Mouse (Mus musculus): ENCODE data around the gene Pgbd1. TPM values are rescaled to one million over a fixed set of nuclear protein-coding genes. Genes with fewer than 3 reads are reported as not detected.

The Pgbd1 gene
- total RNA-seq, 2 experiments from 2014 or later = 0.48 to 0.54 TPM

DNA sequence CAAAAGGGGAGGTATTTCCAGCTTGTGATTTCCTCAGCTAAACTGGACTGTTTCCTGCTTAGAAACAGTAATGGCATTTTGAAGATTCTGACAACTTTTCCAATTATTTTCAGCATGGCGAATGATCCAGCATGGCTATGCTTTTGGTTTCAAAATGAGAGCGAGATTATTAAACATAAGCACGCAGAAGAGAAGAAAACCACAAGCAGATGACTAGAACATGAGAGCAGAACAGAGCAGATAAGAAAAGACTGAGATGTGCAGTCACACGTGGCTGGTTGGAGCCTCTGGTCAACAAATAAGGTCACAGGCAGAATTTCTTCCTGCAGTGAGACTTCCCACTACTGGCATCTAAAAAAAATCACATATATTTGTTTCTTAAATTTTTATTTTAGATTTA, 25.6 kb downstream of the Pgbd1 start:
- DNase-seq = no peak

DNA sequence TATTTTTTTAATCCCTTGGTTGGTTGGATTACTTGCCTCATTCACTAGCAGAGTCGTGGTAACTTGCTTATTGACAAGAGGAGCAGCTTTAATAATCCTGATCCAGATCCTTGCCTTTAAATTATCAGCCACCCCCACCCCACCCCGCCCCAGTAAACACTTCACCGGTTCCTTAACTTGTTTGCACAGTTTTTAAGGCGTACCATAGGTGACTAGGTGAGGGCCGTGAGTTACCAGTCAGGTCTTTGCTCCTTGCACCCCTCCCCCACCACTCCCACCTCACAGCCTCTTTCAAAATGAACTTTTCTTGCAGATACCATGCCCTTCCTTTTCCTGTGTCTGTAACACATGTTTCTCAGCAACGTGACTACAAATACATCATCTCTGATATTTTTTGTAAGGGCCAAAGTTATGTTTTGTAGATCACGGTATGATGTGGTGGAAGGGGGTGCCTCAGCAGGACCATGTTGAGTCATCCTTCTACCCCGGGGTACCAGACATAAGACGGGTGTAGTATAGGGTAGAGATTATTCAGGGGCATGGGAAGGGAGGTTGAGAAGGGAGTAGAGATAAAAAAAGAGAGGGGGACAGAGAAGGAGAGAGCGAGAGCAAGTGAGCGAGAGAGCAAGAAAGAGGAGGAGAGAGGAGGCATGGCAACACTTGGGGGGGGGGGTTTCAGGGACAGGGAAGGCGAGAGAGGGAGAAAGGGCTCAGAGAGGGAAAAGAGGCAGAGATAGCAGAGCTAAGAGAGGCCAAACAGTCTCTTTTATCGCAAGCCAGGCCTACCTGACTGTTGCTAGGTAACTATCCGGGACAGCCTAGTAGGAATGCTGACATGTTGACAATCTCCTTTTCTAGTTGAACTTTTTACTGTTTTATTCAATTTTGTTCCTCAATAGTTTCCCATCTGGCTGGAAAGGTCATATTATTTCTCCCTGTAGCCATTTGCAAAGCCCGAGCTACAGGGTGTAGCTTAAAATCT, 26.3 kb downstream of the Pgbd1 start:
- no peak for DNase-seq

DNA sequence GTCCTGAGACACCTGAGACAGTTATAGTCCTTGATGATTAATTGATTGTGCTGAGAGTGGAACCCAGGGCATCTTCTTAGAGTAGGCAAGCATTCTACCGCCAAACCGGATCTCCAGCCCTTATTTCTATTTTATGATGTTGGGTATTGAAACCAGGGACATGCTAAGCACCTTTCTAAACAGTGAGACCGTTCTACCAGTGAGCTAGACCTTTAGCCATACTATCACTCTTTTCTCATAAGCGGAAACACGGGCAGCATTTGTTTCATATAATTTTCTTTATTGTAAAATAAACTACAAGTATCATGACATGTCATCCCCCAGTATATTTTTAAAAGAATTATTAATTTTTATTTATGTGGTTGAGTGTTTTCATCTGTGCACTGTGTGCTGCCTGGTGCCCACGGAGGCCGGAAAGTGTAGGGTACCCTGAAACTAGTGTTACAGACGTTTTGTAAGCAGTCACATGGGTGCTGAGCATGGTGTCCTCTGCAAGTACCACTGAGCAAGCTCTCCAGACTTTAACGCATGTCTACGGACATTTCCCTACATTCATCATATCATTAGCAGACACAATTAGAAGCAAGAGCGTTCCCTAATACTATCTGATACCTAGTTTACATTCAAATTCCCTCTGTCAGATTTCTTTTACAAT, 31.9 kb downstream of the Pgbd1 start:
- DNase-seq = no peak

DNA sequence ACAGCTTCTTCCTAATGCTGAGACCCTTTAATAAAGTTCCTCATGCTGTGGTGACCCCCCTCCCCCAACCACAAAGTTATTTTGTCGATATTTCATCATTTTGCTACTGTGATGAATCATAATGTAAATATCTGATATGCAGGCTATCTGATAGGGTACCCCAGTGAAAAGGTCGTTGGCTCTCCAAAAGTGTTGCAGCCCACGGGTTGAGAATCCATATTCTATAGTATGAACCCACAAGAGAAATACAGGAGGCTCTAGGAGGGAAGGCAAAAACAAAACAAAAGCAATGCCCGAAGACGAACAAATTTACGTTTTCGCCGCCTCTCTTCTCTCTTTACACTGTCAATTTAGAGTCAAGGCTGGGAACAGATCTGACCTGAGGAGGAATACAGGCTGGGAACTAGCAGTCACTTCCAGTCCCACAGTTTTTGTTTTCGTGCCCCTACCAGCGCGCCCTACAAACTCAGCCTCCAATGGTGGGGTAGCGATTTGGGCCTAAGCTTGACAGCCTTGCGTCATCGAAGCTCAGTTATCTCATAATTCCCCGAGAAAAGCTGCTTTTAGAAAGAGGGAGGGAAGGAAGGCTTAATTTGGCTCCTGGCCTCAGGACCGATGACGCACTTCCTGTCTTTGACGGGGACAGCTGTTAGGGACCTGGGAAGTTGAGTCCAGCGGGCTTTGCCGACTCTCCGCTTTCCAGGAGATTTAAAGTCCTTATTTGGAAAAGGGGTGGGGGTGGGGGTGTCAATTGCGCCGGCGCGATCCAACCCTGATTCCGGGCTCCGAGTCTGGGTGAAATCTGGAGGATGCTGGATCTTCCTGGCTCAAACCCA, 32.7 kb downstream of the Pgbd1 start:
- peak; percentile 87 for DNase-seq

DNA sequence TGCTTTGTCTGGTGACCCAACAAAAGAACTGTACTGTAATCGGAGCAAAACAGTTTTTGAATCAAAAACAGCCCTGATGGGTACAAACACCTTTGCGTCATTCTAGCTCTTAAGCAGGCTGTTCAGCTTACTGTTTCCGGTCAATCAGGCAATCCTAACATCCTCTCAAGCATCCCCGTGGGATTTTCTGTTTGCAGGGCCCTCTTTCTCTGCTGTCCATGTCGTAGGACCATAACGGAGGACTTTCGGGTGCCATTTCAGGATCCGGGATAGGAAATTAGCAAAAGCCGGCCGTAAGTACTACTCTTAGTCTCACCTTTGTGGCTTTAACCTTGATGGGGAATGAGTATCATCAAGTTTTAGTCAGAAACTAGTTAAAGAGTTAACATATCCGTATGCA, 33.5 kb downstream of the Pgbd1 start:
- DNase-seq = no peak

DNA sequence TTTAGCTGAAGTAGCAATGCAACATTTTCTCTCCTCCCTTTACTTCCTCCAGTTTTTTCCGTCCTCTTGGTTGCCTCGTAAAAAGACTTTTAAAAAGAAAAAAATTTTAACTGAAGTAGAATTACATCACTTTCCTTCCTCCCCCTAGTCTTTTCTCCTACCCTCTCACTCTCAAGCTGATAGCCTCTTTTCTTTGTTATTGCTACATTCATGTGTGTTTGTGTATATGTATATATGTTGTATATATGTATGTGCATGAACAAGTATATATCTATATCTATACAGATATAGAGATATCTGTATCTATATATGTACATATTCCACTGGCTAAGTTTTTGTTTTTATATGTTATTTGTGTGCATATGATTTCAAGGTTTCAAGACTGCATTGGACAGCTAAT, 38.0 kb downstream of the Pgbd1 start:
- no peak for DNase-seq

DNA sequence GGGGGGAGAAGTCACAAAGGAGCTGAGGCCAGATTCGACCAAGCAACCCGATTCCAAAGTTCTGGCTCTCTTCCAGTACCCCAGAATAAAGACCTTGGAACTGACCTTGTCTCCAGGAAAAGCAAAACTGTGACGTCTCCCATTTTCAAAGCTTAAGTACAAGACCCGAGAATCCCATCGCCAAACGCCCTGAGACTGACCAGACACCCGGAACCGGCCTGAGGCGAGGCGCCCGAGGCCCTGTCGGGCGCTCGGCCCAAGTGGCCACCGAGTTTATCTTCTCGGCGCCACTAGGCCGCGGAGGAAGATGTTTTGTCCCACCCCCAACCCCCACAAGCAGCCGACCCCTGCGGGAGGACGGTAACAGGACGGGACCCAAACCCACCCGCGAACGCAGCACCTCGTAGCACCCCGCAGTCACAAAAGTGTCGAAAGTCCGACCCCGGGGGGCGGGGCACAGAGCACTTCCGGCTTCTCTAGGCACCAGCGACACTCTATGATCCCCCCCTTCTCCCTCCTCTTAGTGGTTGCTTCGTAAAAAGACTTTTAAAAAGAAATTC, 38.5 kb downstream of the Pgbd1 start, which contains the start of gene Zkscan3:
Gene Zkscan3 (minus strand): TSS at position 469 of the 560 bp plus-strand sequence.
- DNase-seq = peak; percentile 90

DNA sequence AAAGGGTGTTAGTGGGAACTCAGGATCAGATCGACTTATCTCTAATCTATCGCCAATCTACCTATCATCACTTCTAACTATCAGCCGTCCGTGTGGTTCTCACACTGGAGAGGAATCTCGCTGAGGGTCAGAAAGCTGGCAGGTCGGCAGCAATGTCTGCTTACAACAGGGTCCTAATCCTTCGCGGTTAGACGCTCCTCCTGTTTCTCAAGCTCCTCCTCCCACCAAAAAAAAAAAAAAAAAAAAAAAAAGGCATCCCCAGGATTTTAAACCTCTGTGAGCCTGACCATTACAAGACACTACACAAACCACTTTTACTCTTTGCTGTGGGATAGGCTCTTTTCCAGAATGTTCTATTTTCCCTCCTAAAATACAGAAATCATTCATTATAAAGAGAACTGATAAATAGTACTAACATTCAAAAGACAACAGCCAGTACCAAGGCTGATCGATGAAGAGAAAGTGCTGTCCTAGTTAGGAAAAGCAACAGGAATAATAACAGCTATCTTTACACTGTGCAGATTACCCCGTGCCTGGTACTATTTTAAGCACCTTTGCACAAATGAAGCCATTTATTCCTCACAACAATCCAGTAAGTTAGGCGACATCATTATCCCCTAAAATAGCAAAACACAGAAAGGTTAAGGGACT, 39.1 kb downstream of the Pgbd1 start:
- DNase-seq = peak; percentile 26

DNA sequence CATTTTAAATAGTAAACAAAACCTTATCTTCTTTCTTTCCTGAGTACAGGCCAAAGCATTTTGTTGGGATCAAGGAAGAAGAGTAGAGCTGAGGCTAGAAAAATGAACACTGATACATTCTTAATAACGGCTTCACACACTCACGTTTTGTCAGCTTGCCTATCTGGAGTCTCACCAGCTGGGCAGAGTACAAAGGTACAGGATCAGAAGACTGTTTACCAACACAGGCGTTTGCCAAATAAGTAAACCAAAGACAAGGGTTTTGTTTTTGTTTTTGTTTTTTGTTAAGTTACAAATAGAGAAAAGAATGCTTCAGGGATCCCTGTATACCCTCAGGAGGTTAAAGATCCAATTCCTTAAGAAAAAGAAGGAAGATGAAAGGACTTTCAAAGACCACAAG, 39.7 kb downstream of the Pgbd1 start:
- DNase-seq = no peak

DNA sequence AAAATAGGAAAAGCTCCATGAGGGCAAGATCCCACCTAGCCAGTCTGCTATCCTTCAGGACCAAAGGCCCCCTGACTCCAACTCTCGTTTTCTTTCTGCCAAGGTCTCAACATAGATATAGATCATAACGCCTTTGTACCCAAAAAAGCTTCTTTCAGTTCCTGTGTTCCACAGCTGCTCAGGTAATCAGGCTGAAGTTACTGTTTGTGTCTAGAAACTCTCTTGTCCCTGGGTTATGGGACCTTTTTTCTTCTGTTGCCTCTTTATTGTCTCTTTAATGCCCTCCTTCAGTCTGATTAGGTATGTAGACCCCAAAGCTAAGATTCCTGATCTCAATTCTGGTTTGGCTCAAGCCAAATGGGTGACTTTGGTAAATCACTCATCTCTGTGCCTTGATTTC, 43.4 kb downstream of the Pgbd1 start:
- DNase-seq = no peak

DNA sequence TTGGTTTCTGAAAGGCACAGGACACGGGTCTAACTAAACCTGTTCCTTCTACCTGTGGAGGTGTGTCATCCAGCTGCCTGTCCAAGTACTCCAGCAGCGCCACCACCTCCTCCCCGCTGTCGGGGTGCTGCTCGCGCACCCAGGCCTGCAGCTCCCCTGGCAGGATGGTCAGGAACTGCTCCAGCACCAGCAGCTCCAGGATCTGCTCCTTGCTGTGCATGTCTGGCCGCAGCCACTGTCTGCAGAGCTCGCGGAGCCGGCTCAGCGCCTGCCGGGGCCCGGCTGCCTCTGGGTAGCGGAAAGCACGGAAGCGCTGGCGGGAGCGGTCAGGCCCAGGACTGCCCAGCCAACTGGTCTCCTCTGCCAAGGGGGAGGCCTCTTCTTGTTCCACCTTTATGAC, 44.8 kb downstream of the Pgbd1 start:
- DNase-seq = peak; percentile 64

DNA sequence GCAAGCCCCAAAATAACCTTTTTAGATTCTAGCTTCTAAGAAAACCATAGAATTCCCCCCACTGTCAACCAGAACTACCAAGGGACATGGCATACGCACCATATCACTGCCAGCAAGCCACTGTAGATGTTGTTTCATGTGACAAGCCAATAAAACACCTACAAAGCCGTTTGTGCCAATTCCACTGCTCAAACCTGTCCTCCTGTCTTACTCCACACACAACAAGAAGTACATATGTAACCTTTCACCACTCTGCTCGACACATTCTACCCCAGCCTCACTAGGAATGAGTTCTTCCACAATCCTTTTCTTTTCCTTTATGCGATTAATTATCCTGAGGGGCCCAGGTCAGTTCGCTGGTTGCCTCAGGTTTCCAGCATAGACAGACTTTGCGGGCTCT, 45.2 kb downstream of the Pgbd1 start:
- DNase-seq = no peak

DNA sequence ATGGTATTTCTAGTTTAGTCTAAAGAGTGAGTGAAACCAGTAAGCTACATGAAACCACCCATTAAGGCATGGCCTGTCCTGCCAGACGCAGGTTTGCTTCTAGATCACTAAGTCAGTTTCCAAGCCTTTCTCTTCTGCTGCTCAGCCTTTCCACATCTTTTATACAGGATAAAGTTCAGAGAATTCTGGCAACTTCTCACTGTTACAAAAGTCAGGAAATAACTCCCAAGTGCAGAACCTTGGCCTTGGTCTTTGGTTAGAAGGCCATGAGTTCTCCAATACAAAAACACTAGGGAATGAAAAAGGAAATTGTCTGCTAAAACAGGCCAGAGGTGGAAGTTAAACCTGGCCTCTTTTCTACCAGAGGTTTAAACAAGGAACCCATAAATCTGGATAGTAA, 45.6 kb downstream of the Pgbd1 start:
- peak; percentile 35 for DNase-seq

DNA sequence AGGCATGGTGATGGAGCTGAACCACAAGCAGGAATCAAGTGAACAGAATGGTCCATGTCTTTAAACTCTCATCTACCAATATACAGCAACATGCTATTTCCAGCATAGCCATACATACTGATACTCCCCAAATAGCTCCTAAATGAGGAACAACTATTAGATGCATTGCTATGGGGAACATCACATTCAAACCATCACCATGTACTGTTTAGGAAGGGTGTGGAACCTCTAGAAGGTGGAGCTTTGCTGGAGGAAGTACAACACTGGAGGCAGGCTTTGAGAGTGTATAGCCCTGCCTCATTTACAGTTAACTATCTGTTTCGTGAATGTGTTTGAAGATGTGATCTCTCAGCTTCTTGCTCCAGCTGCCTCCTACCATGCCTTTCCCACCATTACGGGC, 63.1 kb downstream of the Pgbd1 start:
- DNase-seq = no peak

DNA sequence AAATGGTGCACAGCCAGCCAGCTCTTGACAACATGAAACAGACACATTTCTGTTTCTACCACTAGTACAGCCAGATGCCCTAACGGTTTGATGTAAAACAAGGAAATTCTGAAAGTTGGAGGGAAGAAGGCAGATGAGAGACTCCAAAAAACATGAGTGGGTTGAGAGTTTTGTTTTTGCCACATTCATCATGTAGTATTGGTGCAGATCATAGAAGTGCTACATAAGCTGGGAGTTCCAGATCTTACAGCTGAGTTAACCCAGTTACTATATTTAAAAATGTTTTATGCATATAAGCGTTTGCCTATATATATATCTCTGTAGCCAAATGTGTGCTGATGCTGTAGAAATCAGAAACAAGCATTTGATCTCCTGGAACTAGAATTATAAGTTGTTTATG, 68.2 kb downstream of the Pgbd1 start:
- DNase-seq = no peak

Small RNAs within 50 kb of the gene (microRNA-seq; reads per million reads assigned to microRNA genes)
- not detected for gene Mir1896
- not detected for gene Mir6942

Other genes starting within 250 kb of the Pgbd1 start
- not detected for gene Gpx5, start 148.3 kb downstream of the Pgbd1 start, total RNA-seq (2021)
- gene Gpx6, start 128.9 kb downstream of the Pgbd1 start, total RNA-seq (2021) = under 1 TPM in 1 of 2 experiments, not detected in 1; 0.27 TPM
- not detected for gene Olfr1367, start 94.1 kb downstream of the Pgbd1 start, total RNA-seq (2021)
- 1 to 10 TPM; 7.7 to 9.5 TPM for gene Zscan12, start 78.2 kb downstream of the Pgbd1 start, total RNA-seq (2021)
- gene Zkscan3, start 38.3 kb downstream of the Pgbd1 start, total RNA-seq (2021) = 10 to 100 TPM; 47.8 to 61.0 TPM
- 10 to 100 TPM; 28.9 to 37.3 TPM for gene Zscan26, start 12.7 kb upstream of the Pgbd1 start, total RNA-seq (2021)
- 1 to 10 TPM; 1.1 to 1.4 TPM for gene Nkapl, start 27.5 kb upstream of the Pgbd1 start, total RNA-seq (2021)
- gene Zkscan4, start 37.8 kb upstream of the Pgbd1 start, total RNA-seq (2021) = 1 to 10 TPM; 2.4 to 3.4 TPM
- gene Gm10065, start 38.4 kb upstream of the Pgbd1 start, total RNA-seq (2021) = not detected
- 10 to 100 TPM; 17.2 to 18.4 TPM for gene AK157302, start 54.2 kb upstream of the Pgbd1 start, total RNA-seq (2021)
- 100 to 1,000 TPM; 180 to 200 TPM for gene Gm11273, start 60.4 kb upstream of the Pgbd1 start, total RNA-seq (2021)
- gene Zkscan8, start 90.1 kb upstream of the Pgbd1 start, total RNA-seq (2021) = 10 to 100 TPM; 16.8 to 24.6 TPM
- not detected for gene Olfr1366, start 101.8 kb upstream of the Pgbd1 start, total RNA-seq (2021)
- gene Olfr1535, start 118.8 kb upstream of the Pgbd1 start, total RNA-seq (2021) = not detected
- not detected for gene Olfr1364, start 140.7 kb upstream of the Pgbd1 start, total RNA-seq (2021)
- gene Olfr1362, start 173.0 kb upstream of the Pgbd1 start, total RNA-seq (2021) = not detected
- not detected for gene Olfr11, start 201.5 kb upstream of the Pgbd1 start, total RNA-seq (2021)
- gene Olfr1361, start 222.3 kb upstream of the Pgbd1 start, total RNA-seq (2021) = not detected
- gene Olfr1360, start 236.3 kb upstream of the Pgbd1 start, total RNA-seq (2021) = not detected

Measured in adrenal gland, postnatal 10 days (tissue).